ENCODE assay signal across 31 mouse cellular contexts in the genomic region with DNA sequence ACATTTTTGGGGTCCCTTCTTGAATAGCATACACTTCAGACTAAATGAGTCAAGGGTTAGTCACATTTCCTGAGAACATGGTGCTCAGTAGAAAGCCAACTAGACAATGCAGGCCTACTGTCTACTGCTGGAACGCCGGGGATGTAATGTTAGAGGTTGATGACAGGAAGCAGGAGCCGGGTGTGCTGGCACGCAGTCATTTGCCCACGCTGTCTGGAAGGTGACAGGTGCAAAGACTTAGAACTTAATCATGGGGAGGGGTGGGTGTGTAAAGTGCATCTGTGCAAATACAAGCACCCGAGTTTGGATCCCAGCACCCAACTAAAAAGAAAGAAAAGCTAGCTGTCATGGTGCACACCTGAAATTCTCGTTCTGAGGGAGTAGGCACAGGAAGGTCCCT.
"Had no signal": no experiment of that assay in that cellular context is flagged by ENCODE, and none has a peak within 500 bp of the region (broad histone marks: within the 10 kb centered on the region; RNA-seq: fewer than 3 reads in every experiment).

No protein-coding gene starts in this region.

- H3K4me1 ChIP-seq: limb, embryonic 10.5 days; limb, embryonic 12.5 days; limb, embryonic 15.5 days; liver, embryonic 12.5 days; liver, embryonic 13.5 days; liver, embryonic 15.5 days; lung, embryonic 15.5 days; megakaryocyte, embryonic 14.5 days; midbrain, embryonic 10.5 days; midbrain, embryonic 12.5 days; midbrain, embryonic 13.5 days; midbrain, embryonic 15.5 days; neural tube, embryonic 12.5 days had no signal

- DNase-seq: left cerebral cortex, postnatal 4 days; liver; liver, embryonic 13.5 days; liver, postnatal 0 days; lung, adult 18-20 months; lung, adult 2 months; lung, embryonic 14.5 days; lung, postnatal 10 days; lung, postnatal 14 days; lung, postnatal 36 days; lung, postnatal 4 days; midbrain, embryonic 14.5 days had no signal

- H3K4me2 ChIP-seq: limb, embryonic 12.5 days; limb, embryonic 13.5 days; limb, embryonic 15.5 days; liver, embryonic 11.5 days; liver, embryonic 12.5 days; liver, embryonic 13.5 days; liver, embryonic 15.5 days; lung, embryonic 14.5 days; lung, embryonic 15.5 days; midbrain, embryonic 11.5 days; midbrain, embryonic 12.5 days; midbrain, embryonic 13.5 days; midbrain, embryonic 15.5 days; neural tube, embryonic 12.5 days had no signal

- H3K9me3 ChIP-seq: limb, embryonic 10.5 days; limb, embryonic 12.5 days; limb, embryonic 13.5 days; limb, embryonic 15.5 days; liver, embryonic 12.5 days; liver, embryonic 13.5 days; liver, embryonic 15.5 days; lung, embryonic 15.5 days; megakaryocyte, embryonic 14.5 days; midbrain, embryonic 10.5 days; midbrain, embryonic 12.5 days; midbrain, embryonic 13.5 days; midbrain, embryonic 15.5 days; neural tube, embryonic 12.5 days had no signal

- H3K9ac ChIP-seq: limb, embryonic 12.5 days; limb, embryonic 13.5 days; limb, embryonic 15.5 days; liver, embryonic 12.5 days; liver, embryonic 13.5 days; liver, embryonic 14.5 days; liver, embryonic 15.5 days; liver, postnatal 0 days; lung, embryonic 14.5 days; lung, embryonic 15.5 days; midbrain, embryonic 12.5 days; midbrain, embryonic 13.5 days; midbrain, embryonic 15.5 days; neural tube, embryonic 12.5 days had no signal

- H3K27ac ChIP-seq: limb, embryonic 10.5 days; limb, embryonic 12.5 days; limb, embryonic 13.5 days; limb, embryonic 15.5 days; liver, embryonic 12.5 days; liver, embryonic 13.5 days; liver, embryonic 14.5 days; liver, embryonic 15.5 days; lung, embryonic 15.5 days; macrophage; midbrain, embryonic 10.5 days; midbrain, embryonic 12.5 days; midbrain, embryonic 13.5 days; midbrain, embryonic 15.5 days; neural tube, embryonic 12.5 days had no signal

- H3K27me3 ChIP-seq: limb, embryonic 12.5 days; limb, embryonic 13.5 days; limb, embryonic 15.5 days; liver, embryonic 12.5 days; liver, embryonic 13.5 days; liver, embryonic 15.5 days; lung, embryonic 15.5 days; megakaryocyte, embryonic 14.5 days; midbrain, embryonic 12.5 days; midbrain, embryonic 13.5 days; midbrain, embryonic 15.5 days; neural tube, embryonic 12.5 days had no signal

- H3K4me3 ChIP-seq: limb, embryonic 10.5 days; limb, embryonic 12.5 days; limb, embryonic 13.5 days; limb, embryonic 15.5 days; liver, embryonic 12.5 days; liver, embryonic 13.5 days; liver, embryonic 15.5 days; lung, embryonic 15.5 days; megakaryocyte, embryonic 14.5 days; midbrain, embryonic 10.5 days; midbrain, embryonic 12.5 days; midbrain, embryonic 13.5 days; midbrain, embryonic 15.5 days; neural tube, embryonic 12.5 days had no signal

- H3K36me3 ChIP-seq: midbrain, embryonic 12.5 days; midbrain, embryonic 13.5 days; midbrain, embryonic 15.5 days; neural tube, embryonic 12.5 days had no signal

- ATAC-seq: liver, embryonic 12.5 days; liver, postnatal 0 days; lung, postnatal 0 days; midbrain, embryonic 13.5 days; midbrain, embryonic 15.5 days; midbrain, embryonic 16.5 days had no signal
